Mouse (Mus musculus) cerebellum, adult 2 months (tissue): ENCODE results near the gene Ppox.

Source experiments
- CTCF ChIP-seq: fragments of 200-500 bp; IDR thresholded peaks from 2 replicates; pipeline ENCODE4 v1.5.1; 2011; ENCODE audit warnings: low read depth, mild to moderate bottlenecking, control low read depth, low read length, moderate library complexity, borderline replicate concordance; ENCODE audit not compliant: insufficient read depth
- POLR2A ChIP-seq: fragments of 200-500 bp; IDR thresholded peaks from 2 replicates; pipeline ENCODE4 v1.6.1; 2011; ENCODE audit warnings: low read length, control low read depth, borderline replicate concordance; ENCODE audit not compliant: insufficient read depth

GRCm38 (mm10) chr1:171257781-171258180 lies 23.2 kb downstream of the Ppox start:
- TF ChIP-seq POLR2A (no peak), CTCF (no peak)
